Mouse (Mus musculus) testis, adult 2 months (tissue): ENCODE measurements around the gene Tanc1.

Experiments used
- CTCF ChIP-seq: fragments of 200-500 bp; IDR thresholded peaks from 2 replicates; pipeline ENCODE4 v1.5.1; 2012; ENCODE audit warnings: low read depth, mild to moderate bottlenecking, inconsistent platforms, low read length, moderate library complexity; ENCODE audit not compliant: control insufficient read depth, insufficient read depth, insufficient replicate concordance
- POLR2A ChIP-seq: fragments of 200-500 bp; IDR thresholded peaks from 2 replicates; pipeline ENCODE4 v1.6.1; 2012; ENCODE audit warnings: low read depth, mild to moderate bottlenecking, inconsistent platforms, low read length, moderate library complexity; ENCODE audit not compliant: control insufficient read depth

DNA sequence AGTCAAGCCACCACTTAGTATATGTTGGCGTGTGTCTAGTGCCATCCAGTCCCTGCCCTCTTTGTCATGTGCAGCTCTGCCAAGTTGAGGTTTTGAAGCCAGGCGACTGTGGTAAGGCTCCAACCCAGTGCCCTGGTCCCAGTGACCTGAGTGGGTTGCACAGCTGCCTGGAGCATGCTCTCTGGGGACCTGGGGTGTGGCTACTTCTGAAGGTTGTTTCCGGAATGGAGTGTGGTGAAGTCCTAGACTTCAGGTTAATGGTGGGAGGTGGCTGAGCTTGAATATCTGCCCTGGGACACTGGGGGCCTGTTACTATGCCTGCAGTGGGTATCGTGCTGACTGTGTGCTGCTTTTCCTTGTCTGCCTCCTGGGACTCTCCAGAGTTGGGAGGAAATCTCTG, 18.0 kb downstream of the Tanc1 start:
- TF ChIP-seq POLR2A (no peak), CTCF (no peak)
